Mouse (Mus musculus) cerebellum, adult 2 months (tissue): ENCODE data around the gene Mthfd2l. TPM values are rescaled to one million over a fixed set of nuclear protein-coding genes. Genes with fewer than 3 reads are reported as not detected.

Experiments
- DNase-seq, 2 experiments: peaks; one replicate each; pipeline ENCODE4 v3.0.0; 2021
- H3K27ac ChIP-seq: fragments of 200-500 bp; 2 replicates; pipeline ENCODE4 v1.5.1; 2012; ENCODE audit warnings: low read length, control low read depth, inconsistent platforms; ENCODE audit not compliant: insufficient read depth
- H3K27me3 ChIP-seq: fragments of 200-500 bp; 2 replicates; pipeline ENCODE4 v1.6.1; 2012; ENCODE audit warnings: inconsistent platforms, mild to moderate bottlenecking, low read length, moderate library complexity; ENCODE audit not compliant: control insufficient read depth, insufficient read depth
- H3K4me1 ChIP-seq: fragments of 200-500 bp; 2 replicates; pipeline ENCODE4 v1.6.1; 2011; ENCODE audit warnings: low read length; ENCODE audit not compliant: control insufficient read depth, insufficient read depth
- H3K4me3 ChIP-seq: fragments of 200-500 bp; replicated peaks from 2 replicates; pipeline ENCODE3; 2011; ENCODE audit warnings: mild to moderate bottlenecking, low read depth, low read length, control low read depth; ENCODE audit not compliant: insufficient read depth
- CTCF ChIP-seq: fragments of 200-500 bp; IDR thresholded peaks from 2 replicates; pipeline ENCODE4 v1.5.1; 2011; ENCODE audit warnings: low read depth, mild to moderate bottlenecking, control low read depth, low read length, moderate library complexity, borderline replicate concordance; ENCODE audit not compliant: insufficient read depth
- POLR2A ChIP-seq: fragments of 200-500 bp; IDR thresholded peaks from 2 replicates; pipeline ENCODE4 v1.6.1; 2011; ENCODE audit warnings: low read length, control low read depth, borderline replicate concordance; ENCODE audit not compliant: insufficient read depth
- WGBS: fragments of 180-500 bp; shearing (Covaris S2); methylation state at CpG from one replicate; pipeline ENCODE4 v1.1.7; 2018; 5-methylcytosine and 5-hydroxymethylcytosine counted together
- polyA plus RNA-seq: library from polyadenylated mRNA; depleted of rRNA; stranded (reverse); fragments of >200 nt; gene quantifications from 2 replicates; pipeline ENCODE4 v1.2.3, GENCODE M21; 2012

Mthfd2l gene
- polyA plus RNA-seq, 1 experiment, result 18.0 TPM

GRCm38 (mm10) chr5:90988592-90988991, 57.7 kb downstream of the Mthfd2l start:
- Histone ChIP-seq H3K27ac (no peak overlapping the region), H3K4me1 (no peaks in the 10 kb centered on the region), H3K27me3 (no peaks in the 10 kb centered on the region), H3K4me3 (no peak overlapping the region)
- no peak for DNase-seq
- WGBS, result 91% methylated on average over 4 of the region's 4 CpGs
- no peak for TF ChIP-seq POLR2A
- TF ChIP-seq CTCF, result no peak

GRCm38 (mm10) chr5:90999942-91000341, 69.0 kb downstream of the Mthfd2l start:
- Histone ChIP-seq H3K27me3 (no peaks in the 10 kb centered on the region), H3K27ac (no peak overlapping the region)
- TF ChIP-seq CTCF (no peak), POLR2A (no peak)

DNA sequence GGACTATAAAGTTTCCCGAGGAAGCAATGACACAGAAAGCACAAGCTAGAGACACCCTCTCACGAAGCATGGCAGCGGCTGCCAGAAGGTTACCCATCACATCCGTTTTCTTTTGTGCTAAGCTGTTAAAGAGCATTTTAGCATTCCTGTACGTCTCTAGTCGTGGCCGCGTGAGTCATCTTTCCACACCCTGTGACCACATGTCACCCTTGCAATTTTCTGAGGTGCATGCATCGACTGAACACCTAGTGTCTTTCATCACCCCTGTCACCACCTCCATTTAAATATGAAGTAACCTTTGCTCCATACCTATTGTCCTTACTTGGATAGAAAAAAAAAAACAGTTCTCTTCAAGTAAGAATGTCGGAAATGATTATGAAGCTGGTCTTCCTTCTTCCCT, 84.3 kb downstream of the Mthfd2l start:
- DNase-seq, result no peak
- 84% methylated on average over 10 of the region's 10 CpGs for WGBS
- TF ChIP-seq CTCF (no peak), POLR2A (no peak)
- no peaks in the 10 kb centered on the region for H3K27me3 ChIP-seq
- no peak overlapping the region for H3K4me3 ChIP-seq
- no peaks in the 10 kb centered on the region for H3K4me1 ChIP-seq
- no peak overlapping the region for H3K27ac ChIP-seq

More at GRCm38 (mm10) chr5:90999942-91000341, 69.0 kb downstream of the Mthfd2l start:
- DNase-seq, result no peak
- H3K4me1 ChIP-seq, result no peaks in the 10 kb centered on the region
- WGBS, result 88% methylated on average over 8 of the region's 8 CpGs
- no peak overlapping the region for H3K4me3 ChIP-seq

- no peak for TF ChIP-seq CTCF
- TF ChIP-seq POLR2A, result no peak
- Histone ChIP-seq H3K27me3 (no peaks in the 10 kb centered on the region), H3K4me1 (no peaks in the 10 kb centered on the region), H3K4me3 (no peak overlapping the region), H3K27ac (no peak overlapping the region)
- 89% methylated on average over 8 of the region's 8 CpGs for WGBS
- no peak for DNase-seq
These were observed 92.2 kb downstream of the Mthfd2l start for GRCm38 (mm10) chr5:91023114-91023513.

DNA sequence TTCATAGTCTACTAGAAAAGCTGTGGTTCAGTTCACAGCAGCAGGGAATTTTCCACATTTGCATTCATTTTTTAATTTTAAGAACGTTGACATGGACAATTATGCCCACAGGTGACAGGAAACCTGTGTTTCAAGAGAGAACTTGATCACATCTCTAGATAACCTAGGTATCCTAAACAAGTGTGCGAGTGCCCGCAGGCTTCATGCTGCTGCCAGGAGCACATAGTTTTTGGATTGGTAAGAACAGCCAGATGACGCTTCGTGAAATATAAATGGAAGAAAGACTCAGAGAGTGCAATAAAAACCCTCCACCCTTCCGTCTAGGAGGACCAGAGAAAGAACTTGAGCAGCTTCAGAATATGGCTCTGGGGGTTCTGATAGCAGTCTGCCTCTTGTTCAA, 96.2 kb downstream of the Mthfd2l start, which contains the start of gene Epgn:
TSS of gene Epgn (plus strand) at position 301 of the 400 bp plus-strand sequence.
- DNase-seq, result no peak
- H3K27ac ChIP-seq, result no peak within 1 kb of the TSS
- H3K4me1 ChIP-seq, result no peaks in the 10 kb centered on the region
- H3K27me3 ChIP-seq, result no peaks in the 10 kb centered on the region
- no peak for TF ChIP-seq CTCF
- no peak for TF ChIP-seq POLR2A
- no peak within 1 kb of the TSS for H3K4me3 ChIP-seq
- 68% methylated on average over 6 of the region's 6 CpGs for WGBS

- Histone ChIP-seq H3K4me1 (no peaks in the 10 kb centered on the region), H3K27ac (no peak overlapping the region), H3K4me3 (no peak overlapping the region), H3K27me3 (no peaks in the 10 kb centered on the region)
- no peak for DNase-seq
- no peak for TF ChIP-seq POLR2A
- no peak for TF ChIP-seq CTCF
- 90% methylated on average over 1 of the region's 1 CpGs for WGBS
These were observed 96.9 kb downstream of the Mthfd2l start for GRCm38 (mm10) chr5:91027840-91028239.

- Histone ChIP-seq H3K4me3 (no peak overlapping the region), H3K27ac (no peak overlapping the region), H3K4me1 (no peaks in the 10 kb centered on the region), H3K27me3 (no peaks in the 10 kb centered on the region)
- 86% methylated on average over 2 of the region's 2 CpGs for WGBS
- no peak for TF ChIP-seq CTCF
- TF ChIP-seq POLR2A, result no peak
- no peak for DNase-seq
These were observed 99.7 kb downstream of the Mthfd2l start for GRCm38 (mm10) chr5:91030629-91031028.

GRCm38 (mm10) chr5:91035341-91035740, 104.4 kb downstream of the Mthfd2l start:
- no peak overlapping the region for H3K4me3 ChIP-seq
- H3K27me3 ChIP-seq, result no peaks in the 10 kb centered on the region
- TF ChIP-seq POLR2A (no peak), CTCF (no peak)
- no peaks in the 10 kb centered on the region for H3K4me1 ChIP-seq
- DNase-seq, result no peak
- H3K27ac ChIP-seq, result no peak overlapping the region
- 92% methylated on average over 2 of the region's 2 CpGs for WGBS

DNA sequence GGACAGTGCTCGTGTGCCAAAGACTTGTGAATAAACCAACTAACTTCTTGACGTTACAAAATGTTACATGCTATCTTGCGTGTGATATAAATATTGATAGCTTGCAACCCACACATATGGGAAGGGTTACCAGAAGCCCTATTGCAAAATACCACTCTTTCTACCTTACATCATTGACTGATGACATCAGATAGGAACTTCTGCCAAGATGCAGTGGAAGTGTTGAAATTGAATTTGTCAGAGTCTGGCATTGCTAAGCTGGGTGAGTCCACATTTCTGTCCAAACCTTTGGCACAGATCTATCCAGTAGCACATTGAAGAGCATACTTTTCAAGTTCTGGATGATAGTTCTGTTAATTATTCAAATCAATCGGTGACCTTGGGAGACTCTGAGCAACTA, 105.7 kb downstream of the Mthfd2l start:
- H3K27me3 ChIP-seq, result no peaks in the 10 kb centered on the region
- DNase-seq, result no peak
- WGBS, result 94% methylated on average over 4 of the region's 4 CpGs
- H3K27ac ChIP-seq, result no peak overlapping the region
- H3K4me1 ChIP-seq, result no peaks in the 10 kb centered on the region
- no peak overlapping the region for H3K4me3 ChIP-seq
- no peak for TF ChIP-seq POLR2A
- TF ChIP-seq CTCF, result no peak
